Mouse (Mus musculus) heart, postnatal 36 days (tissue): ENCODE data around the gene Cspg5. TPM values are rescaled to one million over a fixed set of nuclear protein-coding genes. Genes with fewer than 3 reads are reported as not detected.

Source experiments
- DNase-seq, 2 experiments: peaks; one replicate each; pipeline ENCODE4 v3.0.0; 2021 to 2022
- intact Hi-C: fragments of 180-260 bp; cut with DNase I; formaldehyde crosslinking; loops from one replicate; pipeline ENCODE4 v1.15.1; 2025
- total RNA-seq, 2 experiments: library from RNA; stranded (reverse); gene quantifications; 2 replicates each; pipeline ENCODE4 v1.2.3; 2021

Gene Cspg5
- total RNA-seq: under 1 TPM; 0.14 to 0.25 TPM

GRCm38 (mm10) chr9:110243221-110243833 lies at the start of gene Cspg5:
Gene Cspg5, plus strand, starts transcription at chr9:110243783.
- no peak for DNase-seq
- intact Hi-C loops: no loop called here

- intact Hi-C loops: no loop called here
- no peak for DNase-seq
Observed at GRCm38 (mm10) chr9:110199870-110200269, 43.7 kb upstream of the Cspg5 start.

- DNase-seq: no peak
- intact Hi-C loops: no loop called here
Observed at GRCm38 (mm10) chr9:110205526-110206404, 37.8 kb upstream of the Cspg5 start.

GRCm38 (mm10) chr9:110206437-110206836 lies 37.1 kb upstream of the Cspg5 start:
- intact Hi-C loops: no loop called here
- DNase-seq: no peak

- intact Hi-C loops: no loop called here
Observed at GRCm38 (mm10) chr9:110208265-110208664, 35.3 kb upstream of the Cspg5 start.

GRCm38 (mm10) chr9:110208967-110209366 lies 34.6 kb upstream of the Cspg5 start:
- intact Hi-C loops: no loop called here
- no peak for DNase-seq

More at GRCm38 (mm10) chr9:110208265-110208664, 35.3 kb upstream of the Cspg5 start:
- no peak for DNase-seq

- intact Hi-C loops: no loop called here
- DNase-seq: no peak
Observed at GRCm38 (mm10) chr9:110224273-110224672, 19.3 kb upstream of the Cspg5 start.

GRCm38 (mm10) chr9:110226191-110226590 lies 17.4 kb upstream of the Cspg5 start:
- no peak for DNase-seq
- intact Hi-C loops: no loop called here

GRCm38 (mm10) chr9:110228671-110229070 lies 14.9 kb upstream of the Cspg5 start:
- DNase-seq: no peak
- intact Hi-C loops: no loop called here

GRCm38 (mm10) chr9:110229112-110229511 lies 14.5 kb upstream of the Cspg5 start:
- intact Hi-C loops: no loop called here
- no peak for DNase-seq

- intact Hi-C loops: no loop called here
- DNase-seq: no peak
Observed at GRCm38 (mm10) chr9:110229566-110230248, 13.9 kb upstream of the Cspg5 start.

GRCm38 (mm10) chr9:110230395-110231071 lies 13.1 kb upstream of the Cspg5 start:
- DNase-seq: no peak
- intact Hi-C loops: no loop called here

GRCm38 (mm10) chr9:110234962-110235361 lies 8.6 kb upstream of the Cspg5 start:
- DNase-seq: no peak
- intact Hi-C loops: no loop called here

GRCm38 (mm10) chr9:110244567-110244888 lies 945 bp downstream of the Cspg5 start:
- intact Hi-C loops: no loop called here
- DNase-seq: no peak

- peak in 1 of 2 experiments; percentile 24 for DNase-seq
- intact Hi-C loops: no loop called here
Observed at GRCm38 (mm10) chr9:110244889-110245589, 1.5 kb downstream of the Cspg5 start.

- DNase-seq: peak; percentile 16 to 37
- intact Hi-C loops: no loop called here
Observed at GRCm38 (mm10) chr9:110245590-110246320, 2.2 kb downstream of the Cspg5 start.

GRCm38 (mm10) chr9:110246321-110246640 lies 2.7 kb downstream of the Cspg5 start:
- no peak for DNase-seq
- intact Hi-C loops: no loop called here

- no peak for DNase-seq
- intact Hi-C loops: no loop called here
Observed at GRCm38 (mm10) chr9:110247049-110247448, 3.5 kb downstream of the Cspg5 start.

GRCm38 (mm10) chr9:110248861-110249260 lies 5.3 kb downstream of the Cspg5 start:
- no peak for DNase-seq
- intact Hi-C loops: no loop called here
